Mouse (Mus musculus) heart, adult 2 months (tissue): ENCODE data around the gene Ttc9b.

Experiments
- CTCF ChIP-seq: fragments of 200-600 bp; IDR thresholded peaks from 2 replicates; pipeline ENCODE4 v1.8.1; 2022; ENCODE audit warnings: antibody characterized with exemption, mild to moderate bottlenecking, moderate library complexity
- POLR2A ChIP-seq: fragments of 200-500 bp; IDR thresholded peaks from 2 replicates; pipeline ENCODE4 v1.6.1; 2011; ENCODE audit warnings: mild to moderate bottlenecking, low read depth, low read length, control low read depth; ENCODE audit not compliant: insufficient read depth

DNA sequence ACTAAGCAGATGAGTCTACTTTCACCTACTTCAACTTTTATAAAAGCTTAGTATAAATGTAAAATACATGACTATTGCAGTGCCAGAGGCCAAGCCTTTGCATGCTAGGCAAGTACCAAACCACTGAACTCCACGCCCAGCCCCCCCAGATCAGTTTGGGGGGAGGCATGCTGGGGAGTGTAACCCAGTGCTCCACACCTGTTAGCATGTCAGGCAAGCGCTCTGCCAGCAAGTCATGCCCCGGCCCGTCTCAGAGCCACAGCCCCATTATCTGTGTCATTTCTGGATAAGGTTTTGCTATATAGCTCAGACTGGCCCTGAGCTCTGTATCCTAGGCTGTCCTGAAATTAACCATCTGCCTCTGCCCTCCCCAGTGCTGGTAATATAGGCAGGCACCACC lies 8.3 kb downstream of the Ttc9b start:
- TF ChIP-seq CTCF (no peak), POLR2A (no peak)
